Mouse (Mus musculus): ENCODE results near the gene Plekhb1. TPM values are rescaled to one million over a fixed set of nuclear protein-coding genes. Genes with fewer than 3 reads are reported as not detected.

Plekhb1 gene
- total and polyA plus RNA-seq, 3 experiments, result 0.12 to 0.40 TPM; not detected in 1

DNA sequence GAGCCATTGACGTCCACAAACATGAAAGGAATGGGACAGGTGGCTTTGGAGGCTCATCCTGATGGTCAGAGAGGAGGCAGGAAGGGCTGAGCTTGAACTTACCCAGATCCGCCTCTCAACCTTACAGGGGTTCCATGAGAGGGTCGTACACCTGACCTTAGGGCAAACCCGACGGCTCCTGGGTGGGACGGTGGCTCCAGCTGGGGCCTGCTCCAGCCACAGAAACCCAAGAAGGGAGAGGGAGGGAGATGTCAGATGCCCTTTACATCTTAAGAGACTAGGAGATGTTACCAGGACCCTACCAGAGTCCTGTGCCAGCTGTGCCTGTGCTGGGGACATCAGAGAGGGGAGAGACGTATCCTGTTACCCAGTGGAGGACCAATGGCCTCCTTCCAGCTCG lies 12.4 kb downstream of the Plekhb1 start:
- Histone ChIP-seq H3K9me3 (replicated peaks; ENCODE audit: insufficient read depth, low read length) (no peaks in the 10 kb centered on the region), H3K27me3 (ENCODE audit: control insufficient read depth in 1 of 2, insufficient read depth in 2 of 2, low read length in 2 of 2) (no peaks in the 10 kb centered on the region), H3K9ac (ENCODE audit: control insufficient read depth, low read depth, low read length, poor library complexity, severe bottlenecking) (no peak overlapping the region), H3K27ac (ENCODE audit: control insufficient read depth, low read depth, low read length) (no peak overlapping the region), H3K4me1 (ENCODE audit: control insufficient read depth in 1 of 2, insufficient read depth in 2 of 2, low read length in 2 of 2) (no peaks in the 10 kb centered on the region), H3K36me3 (ENCODE audit: control insufficient read depth in 1 of 2, insufficient read depth in 2 of 2, low read length in 2 of 2) (no peaks in the 10 kb centered on the region), H3K4me3 (ENCODE audit: control insufficient read depth in 1 of 2, insufficient read depth in 1 of 2, low read depth in 2 of 2, low read length in 2 of 2) (no peak overlapping the region), H3K79me2 (ENCODE audit: control insufficient read depth, insufficient read depth, low read length, poor library complexity) (no peaks in the 10 kb centered on the region)
- TF ChIP-seq GABPA (IDR thresholded peaks at IDR 0.05; ENCODE audit: low read depth, low read length), result no peak
- TF ChIP-seq ZMIZ1 (IDR thresholded peaks at IDR 0.05; ENCODE audit: low read depth, low read length), result no peak
- TF ChIP-seq JUND (IDR thresholded peaks at IDR 0.05; ENCODE audit: low read depth, low read length), result no peak
- no peak for TF ChIP-seq TCF12 (IDR thresholded peaks at IDR 0.05; ENCODE audit: low read depth, low read length)
- TF ChIP-seq MEF2A (IDR thresholded peaks at IDR 0.05; ENCODE audit: extremely low read depth, insufficient replicate concordance, low read depth, low read length, poor library complexity, severe bottlenecking), result no peak
- no peak for DNase-seq (ENCODE audit: low read depth, low spot score)

DNA sequence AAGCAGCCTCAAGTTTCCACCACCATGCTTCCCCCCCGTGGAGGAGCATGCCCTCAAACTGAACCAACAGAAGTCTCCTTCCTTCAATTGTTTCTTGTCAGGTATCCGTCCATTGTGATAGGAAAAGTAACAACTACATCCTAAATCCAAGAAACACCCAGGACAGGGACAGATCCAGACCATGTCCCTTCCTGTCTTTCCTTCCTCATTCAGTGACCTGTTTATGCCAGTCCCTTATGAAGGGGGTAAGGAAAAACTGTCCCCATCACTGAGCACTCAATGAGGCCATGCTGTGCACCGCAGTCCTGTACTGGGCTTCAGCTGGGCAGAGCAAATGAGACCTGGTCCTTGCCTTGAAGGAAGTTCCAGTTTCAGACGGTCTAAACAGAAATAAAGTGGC lies 13.1 kb downstream of the Plekhb1 start:
- no peak for DNase-seq (ENCODE audit: low read depth, low spot score)
- TF ChIP-seq SMC3 (IDR thresholded peaks at IDR 0.05; ENCODE audit: low read depth, low read length) (no peak), USF1 (IDR thresholded peaks at IDR 0.05; ENCODE audit: low read depth, low read length) (no peak), ZKSCAN1 (IDR thresholded peaks at IDR 0.05; ENCODE audit: low read depth, low read length) (no peak), EP300 (IDR thresholded peaks at IDR 0.05; ENCODE audit: low read depth in 1 of 2, low read length in 2 of 2) (no peak), TAL1 (IDR thresholded peaks at IDR 0.05; ENCODE audit: low read length) (no peak), ELF1 (IDR thresholded peaks at IDR 0.05; ENCODE audit: low read depth, low read length) (no peak), MYC (IDR thresholded peaks at IDR 0.05; ENCODE audit: low read depth, low read length) (no peak), GABPA (IDR thresholded peaks at IDR 0.05; ENCODE audit: low read depth, low read length) (no peak), ZNF384 (IDR thresholded peaks at IDR 0.05; ENCODE audit: low read depth, low read length) (no peak), MAFK (IDR thresholded peaks at IDR 0.05; ENCODE audit: borderline replicate concordance, low read depth, low read length) (no peak), BHLHE40 (IDR thresholded peaks at IDR 0.05; ENCODE audit: borderline replicate concordance, low read depth, low read length) (no peak), CHD1 (IDR thresholded peaks at IDR 0.05; ENCODE audit: low read depth, low read length) (no peak), NRF1 (IDR thresholded peaks at IDR 0.05; ENCODE audit: insufficient read depth, low read depth, low read length, poor library complexity, severe bottlenecking) (no peak), JUND (IDR thresholded peaks at IDR 0.05; ENCODE audit: low read depth, low read length) (no peak), SIN3A (IDR thresholded peaks at IDR 0.05; ENCODE audit: low read length) (no peak), RCOR1 (IDR thresholded peaks at IDR 0.05; ENCODE audit: low read depth, low read length) (no peak), E2F4 (IDR thresholded peaks at IDR 0.05; ENCODE audit: borderline replicate concordance, low read depth, low read length) (no peak), UBTF (IDR thresholded peaks at IDR 0.05; ENCODE audit: borderline replicate concordance, insufficient read depth, low read depth, low read length) (no peak)
- Histone ChIP-seq H3K36me3 (ENCODE audit: control insufficient read depth in 1 of 2, insufficient read depth in 2 of 2, low read length in 2 of 2) (no peaks in the 10 kb centered on the region), H3K9me3 (replicated peaks; ENCODE audit: insufficient read depth, low read length) (no peaks in the 10 kb centered on the region), H3K9ac (ENCODE audit: control insufficient read depth, low read depth, low read length, poor library complexity, severe bottlenecking) (no peak overlapping the region), H3K4me1 (ENCODE audit: control insufficient read depth in 1 of 2, insufficient read depth in 2 of 2, low read length in 2 of 2) (no peaks in the 10 kb centered on the region), H3K27ac (ENCODE audit: control insufficient read depth, low read depth, low read length) (no peak overlapping the region), H3K79me2 (ENCODE audit: control insufficient read depth, insufficient read depth, low read length, poor library complexity) (no peaks in the 10 kb centered on the region), H3K4me3 (ENCODE audit: control insufficient read depth in 1 of 2, insufficient read depth in 1 of 2, low read depth in 2 of 2, low read length in 2 of 2) (no peak overlapping the region), H3K27me3 (ENCODE audit: control insufficient read depth in 1 of 2, insufficient read depth in 2 of 2, low read length in 2 of 2) (no peaks in the 10 kb centered on the region)
